Mouse (Mus musculus): ENCODE results near the gene Megf6. TPM values are rescaled to one million over a fixed set of nuclear protein-coding genes. Genes with fewer than 3 reads are reported as not detected.
A peak's percentile ranks its signal among the peaks of the same experiment; 100 is the strongest.

The Megf6 gene
- polyA plus RNA-seq, 1 experiment: 22.7 TPM

GRCm38 (mm10) chr4:154139671-154140181 lies 30.8 kb upstream of the Megf6 start:
- no peak overlapping the region for H3K27ac ChIP-seq (ENCODE audit: insufficient read depth, low read length)
- H3K4me1 ChIP-seq (ENCODE audit: control insufficient read depth, insufficient read depth, low read length): peaks cover 2% of the 10 kb centered on the region; the same call in 1 of the 2 replicates
- TF ChIP-seq CTCF (IDR thresholded peaks at IDR 0.05; ENCODE audit: borderline replicate concordance, insufficient read depth, low read length) (no peak), POLR2A (IDR thresholded peaks at IDR 0.05; ENCODE audit: low read depth, low read length) (no peak)
- peak overlapping the region; percentile 7; the same call in 1 of the 2 replicates for H3K4me3 ChIP-seq (ENCODE audit: insufficient read depth, low read length)

- Histone ChIP-seq H3K4me1 (ENCODE audit: control insufficient read depth, insufficient read depth, low read length) (peaks cover 2% of the 10 kb centered on the region; the same call in 1 of the 2 replicates), H3K4me3 (ENCODE audit: insufficient read depth, low read length) (peak within 1 kb of the TSS; percentile 7; the same call in 1 of the 2 replicates), H3K27ac (ENCODE audit: insufficient read depth, low read length) (no peak within 1 kb of the TSS)
- TF ChIP-seq CTCF (IDR thresholded peaks at IDR 0.05; ENCODE audit: borderline replicate concordance, insufficient read depth, low read length) (no peak), POLR2A (IDR thresholded peaks at IDR 0.05; ENCODE audit: low read depth, low read length) (no peak)
Observed at GRCm38 (mm10) chr4:154140182-154140212, 30.5 kb upstream of the Megf6 start, which contains the start of gene Trp73. Gene Trp73, minus strand, starts transcription at chr4:154140208.

- TF ChIP-seq POLR2A (IDR thresholded peaks at IDR 0.05; ENCODE audit: low read depth, low read length) (no peak), CTCF (IDR thresholded peaks at IDR 0.05; ENCODE audit: borderline replicate concordance, insufficient read depth, low read length) (no peak)
- peaks cover 2% of the 10 kb centered on the region; the same call in 1 of the 2 replicates for H3K4me1 ChIP-seq (ENCODE audit: control insufficient read depth, insufficient read depth, low read length)
- H3K4me3 ChIP-seq (ENCODE audit: insufficient read depth, low read length): peak overlapping the region; percentile 4; the same call in 1 of the 2 replicates
- H3K27ac ChIP-seq (ENCODE audit: insufficient read depth, low read length): no peak overlapping the region
Observed at GRCm38 (mm10) chr4:154140213-154141008, 30.1 kb upstream of the Megf6 start.

- H3K27ac ChIP-seq (ENCODE audit: insufficient read depth, low read length): no peak overlapping the region
- TF ChIP-seq POLR2A (IDR thresholded peaks at IDR 0.05; ENCODE audit: low read depth, low read length) (no peak), CTCF (IDR thresholded peaks at IDR 0.05; ENCODE audit: borderline replicate concordance, insufficient read depth, low read length) (no peak)
- H3K4me3 ChIP-seq (ENCODE audit: insufficient read depth, low read length): peak overlapping the region; percentile 8; the same call in 1 of the 2 replicates
- peaks cover 2% of the 10 kb centered on the region; the same call in 1 of the 2 replicates for H3K4me1 ChIP-seq (ENCODE audit: control insufficient read depth, insufficient read depth, low read length)
Observed at GRCm38 (mm10) chr4:154141009-154141867, 29.3 kb upstream of the Megf6 start.

GRCm38 (mm10) chr4:154142211-154143040 lies 28.1 kb upstream of the Megf6 start, which contains the start of gene Wrap73:
Gene Wrap73, plus strand, starts transcription at chr4:154142372.
- peak within 1 kb of the TSS; percentile 95 for H3K4me3 ChIP-seq (ENCODE audit: insufficient read depth, low read length)

GRCm38 (mm10) chr4:154144712-154145111 lies 25.8 kb upstream of the Megf6 start:
- no peak overlapping the region for H3K4me3 ChIP-seq (ENCODE audit: insufficient read depth, low read length)
- TF ChIP-seq POLR2A (IDR thresholded peaks at IDR 0.05; ENCODE audit: low read depth, low read length) (no peak), CTCF (IDR thresholded peaks at IDR 0.05; ENCODE audit: borderline replicate concordance, insufficient read depth, low read length) (no peak)
- H3K4me1 ChIP-seq (ENCODE audit: control insufficient read depth, insufficient read depth, low read length): peaks cover 2% of the 10 kb centered on the region; the same call in 1 of the 2 replicates
- H3K27ac ChIP-seq (ENCODE audit: insufficient read depth, low read length): no peak overlapping the region

More at GRCm38 (mm10) chr4:154142211-154143040, 28.1 kb upstream of the Megf6 start, which contains the start of gene Wrap73:
- no peak within 1 kb of the TSS for H3K27ac ChIP-seq (ENCODE audit: insufficient read depth, low read length)
- TF ChIP-seq POLR2A (IDR thresholded peaks at IDR 0.05; ENCODE audit: low read depth, low read length) (peak; percentile 85), CTCF (IDR thresholded peaks at IDR 0.05; ENCODE audit: borderline replicate concordance, insufficient read depth, low read length) (no peak)
- H3K4me1 ChIP-seq (ENCODE audit: control insufficient read depth, insufficient read depth, low read length): peaks cover 2% of the 10 kb centered on the region; the same call in 1 of the 2 replicates

- TF ChIP-seq POLR2A (IDR thresholded peaks at IDR 0.05; ENCODE audit: low read depth, low read length): no peak
- no peak for TF ChIP-seq CTCF (IDR thresholded peaks at IDR 0.05; ENCODE audit: borderline replicate concordance, insufficient read depth, low read length)
- H3K4me3 ChIP-seq (ENCODE audit: insufficient read depth, low read length): no peak overlapping the region
- no peak overlapping the region for H3K27ac ChIP-seq (ENCODE audit: insufficient read depth, low read length)
- H3K4me1 ChIP-seq (ENCODE audit: control insufficient read depth, insufficient read depth, low read length): peaks cover 2% of the 10 kb centered on the region; the same call in 1 of the 2 replicates
Observed at GRCm38 (mm10) chr4:154146342-154146741, 24.2 kb upstream of the Megf6 start.

- no peak for TF ChIP-seq CTCF (IDR thresholded peaks at IDR 0.05; ENCODE audit: borderline replicate concordance, insufficient read depth, low read length)
- no peak for TF ChIP-seq POLR2A (IDR thresholded peaks at IDR 0.05; ENCODE audit: low read depth, low read length)
- 0 out of 2 replicates have a peak, but pooled peaks cover under 1% of the 10 kb centered on the region for H3K4me1 ChIP-seq (ENCODE audit: control insufficient read depth, insufficient read depth, low read length)
- no peak overlapping the region for H3K4me3 ChIP-seq (ENCODE audit: insufficient read depth, low read length)
- no peak overlapping the region for H3K27ac ChIP-seq (ENCODE audit: insufficient read depth, low read length)
Observed at GRCm38 (mm10) chr4:154154104-154154503, 16.4 kb upstream of the Megf6 start.

GRCm38 (mm10) chr4:154156050-154156449 lies 14.5 kb upstream of the Megf6 start:
- Histone ChIP-seq H3K4me3 (ENCODE audit: insufficient read depth, low read length) (no peak overlapping the region), H3K4me1 (ENCODE audit: control insufficient read depth, insufficient read depth, low read length) (0 out of 2 replicates have a peak, but pooled peaks cover 3% of the 10 kb centered on the region), H3K27ac (ENCODE audit: insufficient read depth, low read length) (no peak overlapping the region)
- no peak for TF ChIP-seq CTCF (IDR thresholded peaks at IDR 0.05; ENCODE audit: borderline replicate concordance, insufficient read depth, low read length)
- TF ChIP-seq POLR2A (IDR thresholded peaks at IDR 0.05; ENCODE audit: low read depth, low read length): no peak
